Mouse (Mus musculus) embryonic facial prominence, embryonic 12.5 days (tissue): Measurements from ENCODE around the gene Hapln1. TPM values are rescaled to one million over a fixed set of nuclear protein-coding genes. Genes with fewer than 3 reads are reported as not detected.

ENCODE experiments used
- ATAC-seq: fragments of 200-750 bp; cut with Nextera tagmentation; 2 replicates; pipeline ENCODE4 v1.8.0; 2017; ENCODE audit not compliant: insufficient number of reproducible peaks, insufficient read depth, low FRiP score, low TSS enrichment
- H3K27ac ChIP-seq: fragments of 300-500 bp; sonication (generic); 2 replicates; pipeline ENCODE4 v1.5.1; 2016; ENCODE audit warnings: mild to moderate bottlenecking
- H3K27me3 ChIP-seq: fragments of 300-500 bp; sonication (generic); 2 replicates; pipeline ENCODE4 v1.6.1; 2016; ENCODE audit warnings: mild to moderate bottlenecking, moderate library complexity
- H3K36me3 ChIP-seq: fragments of 300-500 bp; sonication (generic); 2 replicates; pipeline ENCODE4 v1.6.1; 2016; ENCODE audit warnings: mild to moderate bottlenecking
- H3K4me1 ChIP-seq: fragments of 300-500 bp; sonication (generic); 2 replicates; pipeline ENCODE4 v1.6.1; 2016
- H3K4me2 ChIP-seq: fragments of 300-500 bp; sonication (generic); replicated peaks from 2 replicates; pipeline ENCODE4 v1.6.1; 2016; ENCODE audit warnings: mild to moderate bottlenecking, moderate library complexity
- H3K4me3 ChIP-seq: fragments of 300-500 bp; sonication (generic); 2 replicates; pipeline ENCODE4 v1.5.1; 2016; ENCODE audit warnings: mild to moderate bottlenecking
- H3K9ac ChIP-seq: fragments of 300-500 bp; sonication (generic); 2 replicates; pipeline ENCODE4 v1.6.1; 2016; ENCODE audit warnings: mild to moderate bottlenecking, moderate library complexity
- H3K9me3 ChIP-seq: fragments of 300-500 bp; sonication (generic); 2 replicates; pipeline ENCODE4 v1.6.1; 2016; ENCODE audit warnings: mild to moderate bottlenecking, moderate library complexity
- WGBS: fragments of 180-500 bp; shearing (Covaris S2); methylation state at CpG from one replicate; pipeline ENCODE4 v1.1.7; 2016; 5-methylcytosine and 5-hydroxymethylcytosine counted together
- polyA plus RNA-seq: library from polyadenylated mRNA; unstranded; fragments of >200 nt; fragmentation: Nextera tagmentation; extraction: Ambion mirVana; gene quantifications from 2 replicates; pipeline ENCODE4 v1.2.1, GENCODE M21; 2016

Hapln1 gene
- 12.2 and 12.9 TPM in 2 replicates for polyA plus RNA-seq

GRCm38 (mm10) chr13:89539205-89539886, at the start of gene Hapln1:
Gene Hapln1 (plus strand): TSS chr13:89539796.
- Histone ChIP-seq H3K9me3 (no peaks in the 10 kb centered on the region), H3K27me3 (no peaks in the 10 kb centered on the region), H3K27ac (peak within 1 kb of the TSS; percentile 74), H3K36me3 (no peaks in the 10 kb centered on the region), H3K9ac (peak within 1 kb of the TSS; percentile 52), H3K4me3 (peak within 1 kb of the TSS; percentile 49), H3K4me2 (peak within 1 kb of the TSS; percentile 87), H3K4me1 (0 out of 2 replicates have a peak, but pooled peaks cover 5% of the 10 kb centered on the region)
- under 1% methylated on average over 29 of the region's 29 CpGs for WGBS
- peak; percentile 84 for ATAC-seq

DNA sequence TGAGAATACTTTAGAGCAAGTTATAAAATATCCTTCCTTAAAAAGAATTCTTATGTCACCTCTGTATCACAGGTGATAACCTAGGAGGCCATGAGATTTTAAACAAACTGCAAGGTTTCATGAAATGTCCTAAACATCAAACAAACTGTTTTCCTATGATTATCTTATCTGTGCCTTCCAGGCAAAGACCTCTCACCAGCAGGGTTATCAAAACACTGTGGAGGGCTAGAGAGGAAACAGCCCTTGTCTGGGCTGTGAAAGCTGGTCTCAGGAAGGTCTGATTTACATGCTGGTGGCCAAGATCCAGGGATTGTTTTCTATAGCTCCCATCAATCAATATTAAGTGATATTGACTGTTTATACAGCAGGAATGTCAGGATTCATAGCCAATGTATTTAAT, 46.4 kb upstream of the Hapln1 start:
- Histone ChIP-seq H3K9me3 (no peaks in the 10 kb centered on the region), H3K27me3 (no peaks in the 10 kb centered on the region)
- ATAC-seq, result no peak

GRCm38 (mm10) chr13:89493678-89494077, 45.9 kb upstream of the Hapln1 start:
- WGBS, result 76% methylated on average over 6 of the region's 6 CpGs
- H3K4me1 ChIP-seq, result no peaks in the 10 kb centered on the region
- ATAC-seq, result no peak

More for the DNA sequence above, 46.4 kb upstream of the Hapln1 start:
- Histone ChIP-seq H3K4me1 (no peaks in the 10 kb centered on the region), H3K4me3 (no peak overlapping the region), H3K4me2 (no peak overlapping the region), H3K9ac (no peak overlapping the region), H3K27ac (no peak overlapping the region), H3K36me3 (no peaks in the 10 kb centered on the region)

GRCm38 (mm10) chr13:89496569-89496968, 43.0 kb upstream of the Hapln1 start:
- H3K4me3 ChIP-seq, result no peak overlapping the region
- H3K36me3 ChIP-seq, result no peaks in the 10 kb centered on the region
- no peaks in the 10 kb centered on the region for H3K27me3 ChIP-seq
- H3K4me2 ChIP-seq, result no peak overlapping the region
- no peak overlapping the region for H3K9ac ChIP-seq
- no peak overlapping the region for H3K27ac ChIP-seq
- H3K4me1 ChIP-seq, result no peaks in the 10 kb centered on the region
- H3K9me3 ChIP-seq, result no peaks in the 10 kb centered on the region
- ATAC-seq, result no peak
- 90% methylated on average over 2 of the region's 2 CpGs for WGBS

More at GRCm38 (mm10) chr13:89493678-89494077, 45.9 kb upstream of the Hapln1 start:
- Histone ChIP-seq H3K9me3 (no peaks in the 10 kb centered on the region), H3K27ac (no peak overlapping the region), H3K4me3 (no peak overlapping the region), H3K9ac (no peak overlapping the region), H3K27me3 (no peaks in the 10 kb centered on the region), H3K4me2 (no peak overlapping the region), H3K36me3 (no peaks in the 10 kb centered on the region)

- no peaks in the 10 kb centered on the region for H3K4me1 ChIP-seq
- no peak overlapping the region for H3K4me2 ChIP-seq
Observed at GRCm38 (mm10) chr13:89499419-89499818, 40.2 kb upstream of the Hapln1 start.

DNA sequence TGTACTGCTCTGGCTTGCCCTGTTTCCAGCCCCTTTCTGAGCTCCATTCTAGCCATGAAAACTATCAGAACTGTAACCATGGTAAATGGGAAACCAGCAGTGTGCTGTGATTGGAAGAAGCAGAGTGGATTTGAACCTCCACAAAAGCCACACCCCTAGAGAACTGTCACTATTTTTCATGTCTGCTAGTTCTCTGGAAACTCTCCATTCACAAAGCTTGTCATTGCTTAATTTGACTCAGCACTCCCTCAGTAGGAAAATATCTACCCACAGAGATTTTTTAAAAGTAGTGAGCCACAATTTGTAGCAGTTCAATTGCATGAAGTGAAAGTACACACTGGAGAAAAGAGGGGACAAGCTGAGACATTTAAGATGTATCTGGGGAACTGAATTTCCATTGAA, 18.1 kb upstream of the Hapln1 start:
- no peaks in the 10 kb centered on the region for H3K36me3 ChIP-seq
- H3K9ac ChIP-seq, result no peak overlapping the region
- H3K4me3 ChIP-seq, result no peak overlapping the region
- ATAC-seq, result no peak
- no peaks in the 10 kb centered on the region for H3K9me3 ChIP-seq
- no peaks in the 10 kb centered on the region for H3K4me1 ChIP-seq
- no peak overlapping the region for H3K27ac ChIP-seq
- H3K27me3 ChIP-seq, result no peaks in the 10 kb centered on the region
- no peak overlapping the region for H3K4me2 ChIP-seq

More at GRCm38 (mm10) chr13:89499419-89499818, 40.2 kb upstream of the Hapln1 start:
- no peak for ATAC-seq
- 62% methylated on average over 1 of the region's 1 CpGs for WGBS
- no peaks in the 10 kb centered on the region for H3K9me3 ChIP-seq
- H3K27ac ChIP-seq, result no peak overlapping the region
- H3K9ac ChIP-seq, result no peak overlapping the region
- H3K27me3 ChIP-seq, result no peaks in the 10 kb centered on the region
- H3K4me3 ChIP-seq, result no peak overlapping the region
- no peaks in the 10 kb centered on the region for H3K36me3 ChIP-seq

DNA sequence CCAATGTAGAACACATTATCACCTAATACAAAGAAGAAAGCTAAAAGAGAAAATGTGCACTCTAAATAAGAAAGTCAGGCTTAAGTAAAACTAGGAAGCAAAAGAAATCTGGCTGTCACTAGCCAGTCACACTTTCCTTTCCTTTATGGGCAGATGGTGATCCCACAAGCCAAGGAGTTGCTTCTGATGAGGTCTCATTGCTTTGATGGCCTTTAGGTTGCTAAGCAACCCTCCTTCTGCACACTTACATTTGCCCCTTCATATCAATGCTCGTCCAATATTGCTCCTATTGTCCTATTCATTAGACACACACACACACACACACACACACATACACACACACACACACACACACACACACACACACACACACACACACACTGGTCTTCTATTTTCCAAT, 10.9 kb upstream of the Hapln1 start:
- Histone ChIP-seq H3K36me3 (no peaks in the 10 kb centered on the region), H3K9me3 (no peaks in the 10 kb centered on the region), H3K4me2 (no peak overlapping the region), H3K4me3 (no peak overlapping the region), H3K27ac (no peak overlapping the region), H3K27me3 (no peaks in the 10 kb centered on the region), H3K9ac (no peak overlapping the region), H3K4me1 (no peaks in the 10 kb centered on the region)
- WGBS, result 53% methylated on average over 1 of the region's 1 CpGs
- ATAC-seq, result no peak

DNA sequence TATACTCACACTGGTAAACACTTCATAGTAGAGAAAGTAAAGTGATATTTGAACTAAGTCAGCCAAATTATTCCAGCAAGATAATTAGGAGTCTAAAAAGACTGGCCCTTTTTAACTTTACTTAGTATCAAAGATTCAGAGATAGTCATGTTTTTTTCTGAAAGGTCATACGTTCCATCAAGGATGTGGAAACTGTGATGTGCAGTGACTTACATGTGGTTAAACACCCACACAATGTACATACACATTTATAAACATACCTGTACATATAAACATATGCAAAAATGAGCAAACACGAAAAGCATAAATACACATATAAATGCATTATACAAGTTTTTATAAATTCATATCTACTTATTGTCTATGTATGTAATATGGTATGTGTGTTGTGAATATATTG, 9.2 kb upstream of the Hapln1 start:
- no peak overlapping the region for H3K4me3 ChIP-seq
- no peaks in the 10 kb centered on the region for H3K9me3 ChIP-seq
- no peaks in the 10 kb centered on the region for H3K36me3 ChIP-seq
- no peak overlapping the region for H3K4me2 ChIP-seq
- WGBS, result 87% methylated on average over 2 of the region's 2 CpGs
- H3K27ac ChIP-seq, result no peak overlapping the region
- no peaks in the 10 kb centered on the region for H3K27me3 ChIP-seq
- no peak overlapping the region for H3K9ac ChIP-seq
- no peak for ATAC-seq
- H3K4me1 ChIP-seq, result no peaks in the 10 kb centered on the region

DNA sequence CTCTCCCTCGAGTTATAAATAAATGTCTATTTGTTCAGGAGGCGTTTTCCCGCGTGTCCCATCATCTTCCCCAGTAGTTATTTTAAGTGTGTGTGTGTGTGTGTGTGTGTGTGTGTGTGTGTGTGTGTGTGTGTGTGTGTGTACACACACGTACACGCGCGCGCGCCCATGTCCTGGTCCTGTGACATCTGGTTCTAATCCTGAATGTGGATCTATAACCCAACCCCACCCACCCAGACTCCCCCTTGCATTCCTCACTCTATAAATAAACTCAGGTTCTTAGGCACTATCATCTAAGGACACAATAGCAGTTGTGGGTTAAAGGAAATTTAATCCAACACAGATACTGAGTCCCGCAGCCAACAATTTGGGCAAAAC, 280 bp downstream of the Hapln1 start:
- H3K4me1 ChIP-seq, result 0 out of 2 replicates have a peak, but pooled peaks cover 5% of the 10 kb centered on the region
- whole genome bisulfite sequencing, result 6% methylated on average over 11 of the region's 11 CpGs
- H3K27me3 ChIP-seq, result no peaks in the 10 kb centered on the region
- no peaks in the 10 kb centered on the region for H3K36me3 ChIP-seq
- H3K27ac ChIP-seq, result peak overlapping the region; percentile 74
- peak overlapping the region; percentile 49 for H3K4me3 ChIP-seq
- H3K9ac ChIP-seq, result no peak overlapping the region
- no peak for ATAC-seq
- peak overlapping the region; percentile 87 for H3K4me2 ChIP-seq
- no peaks in the 10 kb centered on the region for H3K9me3 ChIP-seq

- 7% methylated on average over 10 of the region's 11 CpGs for WGBS
Observed at GRCm38 (mm10) chr13:89540301-89540982, 846 bp downstream of the Hapln1 start.

GRCm38 (mm10) chr13:89543003-89543402, 3.4 kb downstream of the Hapln1 start:
- no peak overlapping the region for H3K4me3 ChIP-seq
- H3K36me3 ChIP-seq, result no peaks in the 10 kb centered on the region
- no peak overlapping the region for H3K27ac ChIP-seq
- no peak overlapping the region for H3K4me2 ChIP-seq
- H3K9me3 ChIP-seq, result no peaks in the 10 kb centered on the region
- no peak for ATAC-seq
- WGBS, result 4% methylated on average over 3 of the region's 3 CpGs
- no peaks in the 10 kb centered on the region for H3K27me3 ChIP-seq
- H3K4me1 ChIP-seq, result 0 out of 2 replicates have a peak, but pooled peaks cover 5% of the 10 kb centered on the region
- H3K9ac ChIP-seq, result no peak overlapping the region

More at GRCm38 (mm10) chr13:89540301-89540982, 846 bp downstream of the Hapln1 start:
- peak overlapping the region; percentile 87 for H3K4me2 ChIP-seq
- H3K4me1 ChIP-seq, result 0 out of 2 replicates have a peak, but pooled peaks cover 5% of the 10 kb centered on the region
- no peak overlapping the region for H3K4me3 ChIP-seq
- no peaks in the 10 kb centered on the region for H3K9me3 ChIP-seq
- ATAC-seq, result peak; percentile 82; the same call in 1 of the 2 replicates
- H3K9ac ChIP-seq, result no peak overlapping the region
- H3K27ac ChIP-seq, result peak overlapping the region; percentile 74
- H3K27me3 ChIP-seq, result no peaks in the 10 kb centered on the region
- no peaks in the 10 kb centered on the region for H3K36me3 ChIP-seq

DNA sequence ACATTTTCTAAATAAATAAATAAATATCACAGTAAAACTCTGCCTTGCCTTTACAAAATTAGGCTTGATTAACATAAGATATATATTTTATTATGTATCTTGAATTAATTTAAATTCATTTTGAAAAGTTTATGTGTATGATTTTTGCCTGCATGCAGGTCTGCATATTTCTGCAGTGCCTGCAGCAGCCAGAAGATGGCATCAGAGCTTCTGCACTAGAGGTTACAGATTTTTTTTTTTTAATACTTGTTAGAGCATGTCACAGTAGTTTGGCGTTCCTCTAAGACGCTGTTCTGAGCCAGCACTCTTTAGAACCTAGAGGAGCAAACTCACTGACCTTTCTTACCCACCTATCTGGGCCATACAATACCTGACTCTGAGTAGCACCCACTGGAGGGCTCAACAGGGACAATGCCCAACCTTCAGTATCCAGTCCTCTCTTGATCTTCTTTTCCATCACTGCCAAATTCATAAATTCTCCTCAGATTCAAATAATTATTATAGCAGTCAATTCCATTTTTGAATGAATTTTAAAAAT, 8.7 kb downstream of the Hapln1 start:
- WGBS, result 9% methylated on average over 2 of the region's 2 CpGs
- no peak overlapping the region for H3K27ac ChIP-seq
- H3K27me3 ChIP-seq, result no peaks in the 10 kb centered on the region
- H3K9me3 ChIP-seq, result no peaks in the 10 kb centered on the region
- H3K36me3 ChIP-seq, result no peaks in the 10 kb centered on the region
- no peaks in the 10 kb centered on the region for H3K4me1 ChIP-seq
- no peak overlapping the region for H3K4me3 ChIP-seq
- H3K4me2 ChIP-seq, result no peak overlapping the region
- no peak for ATAC-seq
- no peak overlapping the region for H3K9ac ChIP-seq
